Mouse (Mus musculus) embryonic fibroblast, embryonic 13.5 days (primary cell): Measurements from ENCODE around the gene Grasp.

Source experiments
- CTCF ChIP-seq: IDR thresholded peaks from 2 replicates; pipeline ENCODE4 v1.5.1; 2011; ENCODE audit warnings: mild to moderate bottlenecking, control low read depth, low read length, moderate library complexity, borderline replicate concordance; ENCODE audit not compliant: insufficient read depth
- POLR2A ChIP-seq: IDR thresholded peaks from 2 replicates; pipeline ENCODE4 v1.6.1; 2011; ENCODE audit warnings: low read depth, mild to moderate bottlenecking, control low read depth, low read length, moderate library complexity

GRCm38 (mm10) chr15:101247155-101247498 is 23.1 kb downstream of the Grasp start:
- no peak for TF ChIP-seq CTCF
- TF ChIP-seq POLR2A: 0 out of 2 replicates have a peak, but pooled peaks have one; percentile 19
